Mouse (Mus musculus) stomach, postnatal 0 days (tissue): ENCODE data around the gene Abcc2. TPM values are rescaled to one million over a fixed set of nuclear protein-coding genes. Genes with fewer than 3 reads are reported as not detected.

ENCODE experiments used
- ATAC-seq: fragments of 200-750 bp; cut with Nextera tagmentation; 2 replicates; pipeline ENCODE4 v1.8.0; 2017; ENCODE audit not compliant: low FRiP score, low TSS enrichment
- DNase-seq: peaks from one replicate; pipeline ENCODE4 v3.0.0-alpha.2; 2016; ENCODE audit warnings: low spot score
- H3K27ac ChIP-seq: fragments of 300-500 bp; sonication (generic); replicated peaks from 2 replicates; pipeline ENCODE4 v1.5.1; 2014; ENCODE audit warnings: mild to moderate bottlenecking, control low read depth
- H3K27me3 ChIP-seq: fragments of 300-500 bp; sonication (generic); 2 replicates; pipeline ENCODE4 v1.6.1; 2014; ENCODE audit warnings: low read length; ENCODE audit not compliant: control insufficient read depth, insufficient read depth
- H3K36me3 ChIP-seq: fragments of 300-500 bp; sonication (generic); 2 replicates; pipeline ENCODE4 v1.6.1; 2014; ENCODE audit warnings: low read length, mixed read lengths; ENCODE audit not compliant: control insufficient read depth, insufficient read depth
- H3K4me1 ChIP-seq: fragments of 300-500 bp; sonication (generic); replicated peaks from 2 replicates; pipeline ENCODE4 v1.6.1; 2014; ENCODE audit warnings: antibody characterized with exemption; ENCODE audit not compliant: control insufficient read depth, insufficient read depth
- H3K4me2 ChIP-seq: fragments of 300-500 bp; sonication (generic); replicated peaks from 2 replicates; pipeline ENCODE4 v1.6.1; 2014; ENCODE audit warnings: low read depth, mild to moderate bottlenecking, control low read depth, moderate library complexity
- H3K4me3 ChIP-seq: fragments of 300-500 bp; sonication (generic); 2 replicates; pipeline ENCODE4 v1.5.1; 2014; ENCODE audit warnings: low read depth, low read length, control low read depth
- H3K9ac ChIP-seq: fragments of 300-500 bp; sonication (generic); 2 replicates; pipeline ENCODE4 v1.6.1; 2014; ENCODE audit warnings: mild to moderate bottlenecking, low read length, control low read depth, mixed read lengths
- H3K9me3 ChIP-seq: fragments of 300-500 bp; sonication (generic); 2 replicates; pipeline ENCODE4 v1.6.1; 2016; ENCODE audit warnings: low read length; ENCODE audit not compliant: control insufficient read depth
- CTCF ChIP-seq: IDR thresholded peaks from 2 replicates; pipeline ENCODE4 v1.5.1; 2016; ENCODE audit warnings: antibody characterized with exemption, low read depth, mild to moderate bottlenecking, moderate library complexity
- EP300 ChIP-seq: optimal IDR thresholded peaks from 2 replicates; pipeline ENCODE3; 2016; ENCODE audit warnings: antibody characterized with exemption
- WGBS: fragments of 180-500 bp; shearing (Covaris S2); extraction: QIAGEN DNeasy Blood & Tissue Kit; methylation state at CpG from one replicate; pipeline ENCODE4 v1.1.7; 2014; 5-methylcytosine and 5-hydroxymethylcytosine counted together
- polyA plus RNA-seq: library from polyadenylated mRNA; unstranded; fragments of >200 nt; fragmentation: Nextera tagmentation; extraction: Ambion mirVana; gene quantifications from 2 replicates; pipeline ENCODE4 v1.2.1, GENCODE M21; 2015

Abcc2 gene
- polyA plus RNA-seq, 1 experiment from 2014 or later = 0.15 TPM

DNA sequence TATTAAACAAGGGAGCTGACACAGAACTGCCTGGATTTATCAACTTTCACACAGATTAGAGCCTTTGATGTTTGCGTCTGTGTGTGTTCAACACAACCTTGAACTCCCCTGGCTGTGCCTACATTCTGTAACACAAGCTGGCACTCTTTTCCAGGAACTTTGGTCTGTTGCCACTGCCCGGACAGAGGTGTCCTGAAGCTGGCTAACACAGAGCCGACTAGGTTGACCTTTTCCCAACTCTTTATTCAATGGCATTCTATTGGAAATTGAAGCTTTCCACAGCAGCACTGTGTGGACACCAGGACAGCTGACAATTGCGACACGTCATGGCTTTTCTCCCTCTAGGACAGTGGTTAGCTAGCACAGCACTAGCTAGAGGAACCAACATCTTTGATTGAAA lies 15.2 kb downstream of the Abcc2 start:
- WGBS = 65% methylated on average over 5 of the region's 5 CpGs
- no peak overlapping the region for H3K9ac ChIP-seq
- DNase-seq (no peak), ATAC-seq (peak; percentile 61; the same call in 1 of the 2 replicates)
- no peak overlapping the region for H3K4me2 ChIP-seq
- TF ChIP-seq EP300 = no peak
- no peak for TF ChIP-seq CTCF
- H3K27ac ChIP-seq = no peak overlapping the region
- H3K27me3 ChIP-seq = no peaks in the 10 kb centered on the region
- H3K4me1 ChIP-seq = no peaks in the 10 kb centered on the region
- no peak overlapping the region for H3K4me3 ChIP-seq
- no peaks in the 10 kb centered on the region for H3K9me3 ChIP-seq
- no peaks in the 10 kb centered on the region for H3K36me3 ChIP-seq

DNA sequence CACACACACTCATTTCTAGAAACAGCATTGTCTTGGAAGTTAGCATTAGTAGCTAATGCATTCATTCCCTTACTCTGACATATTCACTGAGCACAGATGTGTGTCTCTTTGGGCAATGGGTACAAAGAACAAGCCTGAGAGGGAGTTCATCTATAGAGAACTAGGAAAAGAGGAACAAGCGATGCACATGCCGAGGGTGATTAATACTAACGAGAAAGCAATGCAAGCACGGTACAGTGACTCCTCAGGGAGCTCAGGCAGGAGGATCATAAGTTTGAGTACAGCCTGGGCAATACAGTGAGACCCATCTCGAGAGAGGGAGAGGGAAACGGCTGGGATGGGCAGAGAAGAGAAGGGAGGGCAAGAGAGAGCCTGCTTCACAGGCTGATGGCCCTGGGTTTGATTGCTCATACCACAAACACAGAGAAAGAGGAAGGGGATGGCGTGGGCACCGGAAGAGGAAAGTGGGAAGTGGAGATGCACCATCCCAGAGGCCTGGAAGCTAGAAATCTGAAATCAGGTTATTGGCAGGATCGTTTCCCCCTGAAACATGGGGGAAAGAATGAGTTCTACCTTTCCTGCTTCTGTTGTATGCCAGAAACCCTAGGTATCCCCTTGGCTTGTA lies 19.5 kb downstream of the Abcc2 start:
- Histone ChIP-seq H3K4me2 (no peak overlapping the region), H3K9ac (no peak overlapping the region), H3K9me3 (no peaks in the 10 kb centered on the region), H3K27me3 (no peaks in the 10 kb centered on the region), H3K4me3 (no peak overlapping the region), H3K27ac (no peak overlapping the region), H3K4me1 (no peaks in the 10 kb centered on the region), H3K36me3 (no peaks in the 10 kb centered on the region)
- DNase-seq (no peak), ATAC-seq (no peak)
- WGBS = 77% methylated on average over 9 of the region's 9 CpGs
- TF ChIP-seq CTCF (no peak), EP300 (no peak)

DNA sequence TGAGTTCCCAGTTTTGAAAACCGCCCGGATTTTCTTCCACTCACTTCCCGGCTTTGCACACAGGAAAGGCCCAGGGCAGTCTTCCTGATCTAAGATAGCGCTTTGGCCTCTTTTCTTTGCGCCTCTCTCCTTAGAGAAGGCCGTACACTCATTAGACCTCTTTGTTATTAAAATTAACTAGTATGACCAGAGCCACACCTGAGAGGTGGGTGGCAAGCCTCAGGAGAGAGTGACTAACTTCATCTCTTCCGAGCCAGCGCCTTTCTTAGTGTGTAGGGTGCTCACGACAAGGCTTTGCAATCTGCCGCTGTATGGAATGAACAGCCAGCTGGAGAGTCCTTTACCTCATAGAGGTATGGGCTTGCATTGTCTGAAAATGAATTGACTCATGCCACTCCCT lies 21.9 kb downstream of the Abcc2 start:
- Histone ChIP-seq H3K9ac (no peak overlapping the region), H3K4me1 (no peaks in the 10 kb centered on the region), H3K36me3 (no peaks in the 10 kb centered on the region), H3K4me3 (no peak overlapping the region), H3K9me3 (no peaks in the 10 kb centered on the region), H3K4me2 (no peak overlapping the region), H3K27ac (no peak overlapping the region), H3K27me3 (no peaks in the 10 kb centered on the region)
- TF ChIP-seq CTCF (no peak), EP300 (no peak)
- WGBS = 70% methylated on average over 10 of the region's 10 CpGs
- no peak for DNase-seq
- no peak for ATAC-seq

DNA sequence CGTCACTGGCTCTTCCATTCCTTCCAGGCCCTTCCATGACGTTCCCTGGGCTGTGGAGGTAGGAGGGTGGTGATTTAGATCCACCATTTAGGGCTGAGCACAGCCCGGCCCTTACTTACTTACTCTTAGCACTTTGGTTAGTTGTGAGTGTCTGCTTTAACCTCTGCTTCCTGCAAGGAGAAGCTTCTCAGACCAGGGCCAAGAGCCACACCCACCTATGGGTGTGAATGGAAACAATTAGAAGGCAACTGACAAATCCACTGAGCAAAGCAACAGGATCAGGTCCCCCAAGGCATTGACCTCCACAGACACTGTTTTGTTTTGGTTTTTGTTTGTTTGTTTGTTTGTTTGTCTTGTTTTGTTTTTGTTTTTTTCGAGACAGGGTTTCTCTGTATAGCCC lies 27.3 kb downstream of the Abcc2 start:
- Histone ChIP-seq H3K9me3 (no peaks in the 10 kb centered on the region), H3K27me3 (no peaks in the 10 kb centered on the region), H3K4me1 (no peaks in the 10 kb centered on the region), H3K4me3 (no peak overlapping the region), H3K9ac (no peak overlapping the region), H3K27ac (no peak overlapping the region), H3K4me2 (no peak overlapping the region), H3K36me3 (no peaks in the 10 kb centered on the region)
- DNase-seq (no peak), ATAC-seq (no peak)
- TF ChIP-seq CTCF (no peak), EP300 (no peak)
- WGBS = 50% methylated on average over 4 of the region's 4 CpGs

DNA sequence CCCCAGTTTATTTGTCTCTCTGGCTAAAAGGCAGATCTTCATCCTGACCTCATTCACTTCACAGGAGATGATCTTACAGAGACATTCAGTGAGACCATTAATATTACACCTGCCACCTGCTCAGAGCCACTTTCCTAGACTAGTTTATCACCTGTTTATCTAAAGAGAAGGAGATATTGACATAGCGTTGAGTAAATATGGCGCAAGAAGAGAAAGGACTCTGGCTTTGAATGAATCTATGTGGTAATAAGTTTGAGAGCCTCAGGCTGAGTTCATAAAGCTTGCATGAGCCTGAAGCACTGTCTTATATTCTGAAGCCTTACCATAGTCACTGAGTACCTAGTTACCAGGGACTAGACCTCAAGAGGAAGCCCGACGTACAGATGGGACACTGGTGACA lies 29.4 kb downstream of the Abcc2 start:
- Histone ChIP-seq H3K4me2 (no peak overlapping the region), H3K4me1 (no peaks in the 10 kb centered on the region), H3K36me3 (no peaks in the 10 kb centered on the region), H3K27me3 (no peaks in the 10 kb centered on the region), H3K9me3 (no peaks in the 10 kb centered on the region), H3K27ac (no peak overlapping the region), H3K4me3 (no peak overlapping the region), H3K9ac (no peak overlapping the region)
- TF ChIP-seq EP300 (no peak), CTCF (no peak)
- no peak for DNase-seq
- WGBS = 67% methylated on average over 4 of the region's 4 CpGs
- ATAC-seq = peak; percentile 51; the same call in 1 of the 2 replicates

DNA sequence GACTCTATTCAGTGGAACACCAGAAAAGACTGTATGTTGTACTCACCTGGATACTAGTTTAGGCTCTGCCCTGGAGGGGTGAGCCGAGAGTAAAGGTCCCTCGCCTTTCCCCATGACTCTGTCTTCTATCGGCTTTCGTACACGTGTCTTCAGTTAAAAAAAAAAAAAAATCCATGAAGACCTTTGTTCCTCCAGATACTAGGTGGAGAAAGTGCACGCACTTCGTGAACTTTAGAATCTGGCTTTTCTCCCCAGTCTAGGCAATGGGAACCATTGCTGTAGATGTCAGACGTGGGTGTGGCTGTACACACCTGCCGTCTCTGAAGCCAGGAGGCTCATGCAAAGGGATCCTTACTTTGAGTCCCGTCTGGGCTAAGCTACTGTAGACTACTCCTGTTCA lies 31.3 kb downstream of the Abcc2 start:
- no peaks in the 10 kb centered on the region for H3K4me1 ChIP-seq
- H3K36me3 ChIP-seq = no peaks in the 10 kb centered on the region
- no peak overlapping the region for H3K4me3 ChIP-seq
- ATAC-seq (peak; percentile 63; the same call in 1 of the 2 replicates), DNase-seq (peak; percentile 35)
- no peak overlapping the region for H3K9ac ChIP-seq
- H3K27me3 ChIP-seq = no peaks in the 10 kb centered on the region
- TF ChIP-seq EP300 (no peak), CTCF (no peak)
- no peak overlapping the region for H3K4me2 ChIP-seq
- no peaks in the 10 kb centered on the region for H3K9me3 ChIP-seq
- no peak overlapping the region for H3K27ac ChIP-seq
- 60% methylated on average over 10 of the region's 10 CpGs for WGBS
